Mouse (Mus musculus) gastrocnemius, postnatal 14 days (tissue): ENCODE results near the gene Oaz3. TPM values are rescaled to one million over a fixed set of nuclear protein-coding genes. Genes with fewer than 3 reads are reported as not detected.

ENCODE experiments used
- DNase-seq: peaks from one replicate; pipeline ENCODE4 v3.0.0; 2021; ENCODE audit warnings: mixed read lengths
- intact Hi-C: fragments of 180-260 bp; cut with DNase I; formaldehyde crosslinking; loops from one replicate; pipeline ENCODE4 v1.15.1; 2025; ENCODE audit warnings: low total_unique reads
- total RNA-seq, 2 experiments: library from RNA; stranded (reverse); gene quantifications; 2 replicates each; pipeline ENCODE4 v1.2.3; 2021

Gene Oaz3
- total RNA-seq, 2 experiments from 2014 or later = not detected

GRCm38 (mm10) chr3:94463926-94464578 lies 20.3 kb upstream of the Oaz3 start:
- DNase-seq = no peak
- intact Hi-C loops = no loop called here

DNA sequence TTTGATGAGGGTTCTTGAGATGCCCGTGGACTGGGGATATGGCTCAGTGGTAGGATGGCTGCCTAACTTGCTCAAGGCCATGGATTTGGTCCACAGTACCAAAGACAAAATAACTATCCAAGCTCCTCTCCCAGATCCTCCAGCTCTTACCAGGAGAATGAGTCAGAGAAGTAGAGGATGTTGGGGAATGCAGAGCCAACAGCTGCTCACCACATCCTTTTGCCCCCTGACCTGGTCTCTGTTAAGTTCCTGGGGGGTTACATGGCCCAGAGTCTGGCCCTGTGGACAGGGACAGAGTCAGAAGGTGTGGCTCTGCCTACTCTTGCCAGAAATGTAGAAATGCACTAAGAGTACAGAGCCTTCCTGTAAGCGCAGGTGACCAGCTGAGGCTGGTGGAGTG lies 16.1 kb upstream of the Oaz3 start:
- no peak for DNase-seq
- intact Hi-C loops = loop anchor here (5.0 kb wide), 1 partner anchor 142 kb away; no protein-coding TSS in a partner anchor

GRCm38 (mm10) chr3:94457055-94457454 lies 13.3 kb upstream of the Oaz3 start:
- intact Hi-C loops = loop anchor here (5.0 kb wide), 1 partner anchor 145 kb away; no protein-coding TSS in a partner anchor
- DNase-seq = no peak

GRCm38 (mm10) chr3:94456529-94457000 lies 12.8 kb upstream of the Oaz3 start:
- intact Hi-C loops = loop anchor here (5.0 kb wide), 1 partner anchor 146 kb away; no protein-coding TSS in a partner anchor

GRCm38 (mm10) chr3:94449377-94449776 lies 5.7 kb upstream of the Oaz3 start:
- DNase-seq = no peak
- intact Hi-C loops = no loop called here

More at GRCm38 (mm10) chr3:94456529-94457000, 12.8 kb upstream of the Oaz3 start:
- peak; percentile 81 for DNase-seq

DNA sequence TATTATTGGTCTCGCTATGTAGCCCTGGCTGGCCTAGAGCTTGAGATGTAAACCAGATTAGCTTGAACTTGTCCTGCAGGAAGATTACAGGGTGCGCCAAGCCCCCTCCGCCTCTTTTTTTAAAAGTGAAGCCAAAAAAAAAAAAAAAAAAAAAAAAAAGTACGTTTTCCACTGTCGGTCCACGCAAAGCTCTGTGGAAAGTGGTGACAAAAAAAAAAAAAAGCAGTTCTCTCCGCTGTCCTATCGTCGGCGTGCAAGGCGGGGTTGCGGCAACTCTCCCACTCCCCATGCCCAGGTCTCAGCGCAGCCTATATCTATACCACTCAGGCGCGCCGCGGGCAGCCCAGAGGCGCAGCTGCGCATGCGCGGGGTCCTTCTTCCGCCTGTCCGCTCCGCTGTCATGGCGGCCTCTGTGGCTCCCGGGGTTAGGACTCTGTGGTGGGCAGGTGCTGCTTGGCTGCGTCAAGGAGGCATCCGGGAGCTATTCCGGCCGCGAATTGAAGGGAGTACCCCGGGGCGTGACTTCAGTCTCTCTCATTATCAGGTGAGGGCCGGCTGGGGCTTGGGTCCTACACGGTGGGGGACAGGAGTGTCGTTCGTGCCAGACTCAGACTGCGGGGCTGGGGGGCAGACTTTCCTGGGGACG lies 641 bp downstream of the Oaz3 start, which contains the start of gene Mrpl9:
TSS of gene Mrpl9 (plus strand) at position 368 of the 646 bp plus-strand sequence.
- intact Hi-C loops = no loop called here
- DNase-seq = peak; percentile 94

DNA sequence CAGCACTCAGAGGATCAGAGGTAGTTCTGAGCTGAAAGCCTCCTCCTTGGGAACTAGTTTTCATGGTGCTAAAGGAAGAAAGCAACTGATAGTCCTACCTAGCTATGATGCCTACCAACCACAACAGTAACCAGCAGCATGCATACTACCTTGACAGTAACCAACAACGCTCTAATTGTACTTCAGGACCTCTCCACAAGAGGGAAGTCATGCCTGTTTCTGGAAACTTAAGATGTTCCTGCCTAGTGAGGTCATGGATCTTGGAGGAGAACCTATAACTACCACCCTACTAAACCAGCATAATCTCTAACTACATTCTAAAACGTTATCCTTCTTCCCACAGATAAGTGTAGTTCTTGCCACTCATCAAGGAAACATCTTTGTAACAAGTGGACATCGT lies 2.5 kb downstream of the Oaz3 start:
- intact Hi-C loops = no loop called here

DNA sequence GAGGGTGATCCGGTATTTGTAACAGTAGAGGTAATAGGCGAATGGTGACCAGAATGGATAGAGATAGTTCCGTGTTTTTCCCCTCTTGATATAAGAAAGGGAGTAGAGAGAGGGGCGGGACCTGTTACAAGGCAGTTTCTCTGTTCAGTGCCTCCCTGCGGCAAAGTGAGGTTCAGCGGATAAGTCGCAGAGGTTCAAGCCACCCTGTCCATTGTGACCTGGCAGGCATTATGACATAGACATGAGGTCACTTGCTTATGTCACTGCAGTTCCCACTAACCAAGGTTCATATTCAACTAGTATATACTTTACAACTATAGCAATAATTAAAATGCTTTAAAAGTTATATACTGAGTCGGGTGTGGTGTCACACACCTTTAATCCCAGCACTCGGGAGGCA lies 7.3 kb downstream of the Oaz3 start:
- DNase-seq = no peak
- intact Hi-C loops = no loop called here

More for the DNA sequence above, 2.5 kb downstream of the Oaz3 start:
- DNase-seq = no peak

DNA sequence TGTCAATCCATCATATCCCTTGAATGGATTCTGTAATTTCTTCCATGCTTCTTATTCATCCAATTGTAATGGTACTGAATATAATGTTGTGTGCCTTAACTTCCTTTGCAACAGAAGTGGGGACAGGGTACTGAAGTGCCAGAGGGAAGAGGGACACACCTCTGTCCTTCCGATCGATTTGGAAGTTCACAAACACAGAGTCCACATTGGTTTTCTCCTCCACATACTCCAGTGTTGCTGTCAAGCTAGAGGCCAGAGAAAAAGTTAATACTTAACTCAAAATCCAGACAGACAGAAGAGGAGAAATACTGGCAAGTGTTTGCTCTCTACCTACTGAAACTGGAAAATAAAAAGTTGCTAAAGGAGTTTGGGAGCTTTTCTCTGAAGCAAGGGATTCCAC lies 9.4 kb downstream of the Oaz3 start:
- intact Hi-C loops = no loop called here
- DNase-seq = no peak

GRCm38 (mm10) chr3:94430980-94431379 lies 12.7 kb downstream of the Oaz3 start:
- DNase-seq = no peak
- intact Hi-C loops = no loop called here

- peak; percentile 95 for DNase-seq
- intact Hi-C loops = no loop called here
These were observed 30.6 kb downstream of the Oaz3 start, which contains the start of gene Tdrkh for GRCm38 (mm10) chr3:94413031-94413679. Gene Tdrkh (plus strand): TSS chr3:94413273.

- no peak for DNase-seq
- intact Hi-C loops = no loop called here
These were observed 31.2 kb downstream of the Oaz3 start for GRCm38 (mm10) chr3:94412530-94412929.

DNA sequence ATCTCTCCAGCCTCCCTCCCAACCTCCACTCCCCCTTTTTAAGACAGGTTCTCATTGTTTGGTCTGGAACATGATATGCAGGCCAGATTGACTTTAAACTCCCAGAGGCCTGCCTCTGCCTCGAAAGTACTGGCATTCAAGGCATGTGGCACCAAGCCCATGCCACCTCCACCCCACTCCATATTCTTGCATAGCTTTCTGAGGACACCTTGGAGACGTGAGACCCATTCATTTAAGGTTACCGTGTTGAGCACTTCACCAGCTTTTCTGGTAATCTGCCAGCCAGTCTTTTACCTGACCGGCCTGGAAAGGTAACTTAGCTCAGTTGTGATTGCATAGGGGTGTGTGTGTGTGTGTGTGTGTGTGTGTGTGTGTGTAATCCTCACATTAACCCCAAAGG lies 38.2 kb downstream of the Oaz3 start:
- intact Hi-C loops = no loop called here
- DNase-seq = no peak

DNA sequence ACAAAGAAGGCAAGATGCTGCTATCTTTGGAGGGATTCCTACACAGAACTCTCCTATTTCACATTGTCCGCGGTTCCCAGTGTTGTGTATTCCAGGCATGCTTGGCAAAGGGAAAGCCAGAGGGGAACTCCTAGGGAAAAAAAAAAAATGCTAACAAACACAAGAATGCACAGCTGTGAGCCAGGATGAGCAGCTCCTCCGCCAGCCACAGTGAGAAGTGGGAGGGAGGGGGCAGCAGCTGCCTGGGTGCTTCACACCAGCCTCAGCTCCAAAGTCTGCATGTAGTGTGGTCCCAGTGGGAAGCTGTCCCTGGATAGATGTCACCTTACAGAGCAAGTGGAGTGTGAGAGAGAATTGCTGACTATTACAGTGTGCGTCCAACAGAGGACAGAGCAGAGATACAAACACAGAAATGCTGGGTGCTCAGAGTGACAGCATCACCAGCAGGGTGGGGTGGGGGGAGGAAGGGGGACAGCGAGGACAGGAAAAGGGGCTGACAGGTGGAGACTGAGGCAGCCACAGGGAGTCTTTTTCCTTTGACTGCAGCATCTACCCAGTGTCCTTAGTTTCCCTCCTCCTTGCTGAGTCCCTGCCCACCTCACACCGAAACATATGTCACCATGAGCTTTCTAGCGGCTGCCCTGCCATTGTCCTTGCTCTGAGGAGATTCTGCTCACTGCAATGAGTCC lies 39.2 kb downstream of the Oaz3 start:
- intact Hi-C loops = no loop called here
- DNase-seq = peak; percentile 41

DNA sequence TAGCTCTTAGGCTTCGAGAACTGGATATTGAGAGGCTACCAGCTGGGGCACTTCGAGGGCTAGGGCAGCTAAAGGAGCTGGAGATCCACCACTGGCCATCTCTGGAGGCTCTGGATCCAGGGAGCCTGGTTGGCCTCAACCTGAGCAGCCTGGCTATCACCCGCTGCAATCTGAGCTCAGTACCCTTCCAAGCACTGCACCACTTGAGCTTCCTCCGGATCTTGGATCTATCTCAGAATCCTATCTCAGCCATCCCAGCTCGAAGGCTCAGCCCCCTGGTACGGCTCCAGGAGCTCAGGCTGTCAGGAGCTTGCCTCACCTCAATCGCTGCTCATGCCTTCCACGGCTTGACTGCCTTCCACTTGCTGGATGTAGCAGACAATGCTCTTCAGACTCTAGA lies 41.3 kb downstream of the Oaz3 start:
- DNase-seq = peak; percentile 39

GRCm38 (mm10) chr3:94399663-94400310 lies 43.9 kb downstream of the Oaz3 start:
- intact Hi-C loops = no loop called here
- no peak for DNase-seq

More for the DNA sequence above, 41.3 kb downstream of the Oaz3 start:
- intact Hi-C loops = no loop called here

DNA sequence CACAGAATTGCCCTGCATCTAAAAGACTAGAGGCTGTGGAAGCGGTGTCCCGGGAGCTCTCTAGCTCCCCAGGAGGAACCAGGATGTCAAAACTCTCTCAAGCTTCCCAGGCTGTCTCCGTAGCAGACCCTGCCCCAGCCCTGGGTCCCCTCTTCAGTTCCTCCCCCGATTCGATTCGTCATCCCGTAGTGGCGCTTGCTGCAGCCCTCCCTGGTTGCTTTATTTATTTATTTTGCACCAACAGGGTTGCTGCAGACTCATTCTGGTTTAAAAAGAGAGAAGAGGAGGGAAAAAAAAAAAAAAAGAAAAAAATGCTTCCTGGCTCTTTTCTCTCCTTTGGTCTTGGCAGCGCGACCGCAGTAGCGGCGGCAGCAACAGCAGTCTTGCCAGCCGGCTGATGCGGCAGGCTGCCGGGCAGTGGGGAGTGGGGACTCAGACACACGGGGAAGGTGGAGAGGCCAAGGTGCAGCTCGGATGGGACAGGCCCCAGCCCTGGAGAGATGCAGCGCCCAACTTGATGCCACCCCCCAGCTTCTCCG lies 44.7 kb downstream of the Oaz3 start:
- intact Hi-C loops = no loop called here
- no peak for DNase-seq

DNA sequence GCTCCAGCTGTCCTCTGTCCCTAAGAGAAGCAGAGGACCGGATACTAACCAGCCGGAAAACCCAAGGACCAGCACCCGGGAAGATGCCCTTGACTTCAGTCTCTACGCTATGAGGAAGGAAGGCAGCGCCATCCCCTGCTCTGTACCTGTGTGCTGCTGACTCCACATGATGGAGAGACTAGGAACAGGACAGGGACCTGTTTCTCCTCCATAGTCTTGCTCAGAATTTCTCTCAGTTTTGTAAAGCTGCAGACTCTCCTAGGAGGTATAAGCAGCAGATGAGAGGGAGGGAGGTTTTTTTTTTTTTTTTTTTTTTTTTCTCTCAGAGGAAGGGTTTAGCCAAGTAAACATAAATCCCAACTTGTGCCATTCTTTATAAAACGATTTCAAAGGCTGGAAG lies 45.5 kb downstream of the Oaz3 start, which contains the start of gene Lingo4:
TSS of gene Lingo4 (plus strand) at position 301 of the 400 bp plus-strand sequence.
- intact Hi-C loops = no loop called here
- no peak for DNase-seq

- DNase-seq = no peak
- intact Hi-C loops = no loop called here
These were observed 46.9 kb downstream of the Oaz3 start for GRCm38 (mm10) chr3:94396851-94397250.
